Mouse (Mus musculus): ENCODE results near the gene Qtrt1.

Gene Qtrt1

GRCm38 (mm10) chr9:21424631-21425555 is 13.3 kb downstream of the Qtrt1 start, which contains the start of gene Dnm2:
TSS of gene Dnm2 (plus strand) at chr9:21424908.
- DNase-seq = peak; percentile 100

GRCm38 (mm10) chr9:21425556-21425945 is 13.9 kb downstream of the Qtrt1 start:
- peak; percentile 57 for DNase-seq

GRCm38 (mm10) chr9:21426013-21426412 is 14.4 kb downstream of the Qtrt1 start:
- no peak for DNase-seq

- DNase-seq = no peak
Observed at GRCm38 (mm10) chr9:21426525-21426924, 14.9 kb downstream of the Qtrt1 start.

- DNase-seq = peak; percentile 51
Observed at GRCm38 (mm10) chr9:21427773-21428172, 16.1 kb downstream of the Qtrt1 start.

GRCm38 (mm10) chr9:21428178-21428577 is 16.5 kb downstream of the Qtrt1 start:
- no peak for DNase-seq

GRCm38 (mm10) chr9:21430724-21431123 is 19.1 kb downstream of the Qtrt1 start:
- no peak for DNase-seq

GRCm38 (mm10) chr9:21432066-21432465 is 20.4 kb downstream of the Qtrt1 start:
- DNase-seq = no peak

- DNase-seq = peak; percentile 63
Observed at GRCm38 (mm10) chr9:21433766-21434165, 22.1 kb downstream of the Qtrt1 start.

GRCm38 (mm10) chr9:21434410-21434809 is 22.8 kb downstream of the Qtrt1 start:
- DNase-seq = no peak

- DNase-seq = no peak
Observed at GRCm38 (mm10) chr9:21435777-21436635, 24.4 kb downstream of the Qtrt1 start.

- DNase-seq = no peak
Observed at GRCm38 (mm10) chr9:21437577-21437976, 25.9 kb downstream of the Qtrt1 start.

- DNase-seq = no peak
Observed at GRCm38 (mm10) chr9:21438219-21438618, 26.6 kb downstream of the Qtrt1 start.

GRCm38 (mm10) chr9:21439456-21439855 is 27.8 kb downstream of the Qtrt1 start:
- DNase-seq = no peak

- no peak for DNase-seq
Observed at GRCm38 (mm10) chr9:21439914-21440313, 28.3 kb downstream of the Qtrt1 start.

GRCm38 (mm10) chr9:21440387-21440786 is 28.8 kb downstream of the Qtrt1 start:
- DNase-seq = no peak

- DNase-seq = no peak
Observed at GRCm38 (mm10) chr9:21443853-21444252, 32.2 kb downstream of the Qtrt1 start.

- no peak for DNase-seq
Observed at GRCm38 (mm10) chr9:21444574-21444973, 32.9 kb downstream of the Qtrt1 start.

- no peak for DNase-seq
Observed at GRCm38 (mm10) chr9:21445081-21445744, 33.6 kb downstream of the Qtrt1 start.

GRCm38 (mm10) chr9:21447778-21448177 is 36.1 kb downstream of the Qtrt1 start:
- no peak for DNase-seq

GRCm38 (mm10) chr9:21449710-21450109 is 38.1 kb downstream of the Qtrt1 start:
- DNase-seq = no peak

GRCm38 (mm10) chr9:21450270-21450669 is 38.6 kb downstream of the Qtrt1 start:
- no peak for DNase-seq

GRCm38 (mm10) chr9:21451391-21451790 is 39.8 kb downstream of the Qtrt1 start:
- DNase-seq = no peak
